Mouse (Mus musculus) bone marrow macrophage, adult 2 months (primary cell): Measurements from ENCODE around the gene F2rl1.

Source experiments
- CTCF ChIP-seq: IDR thresholded peaks from 2 replicates; pipeline ENCODE4 v1.5.1; 2012; ENCODE audit warnings: low read depth, mild to moderate bottlenecking, low read length, moderate library complexity
- POLR2A ChIP-seq: IDR thresholded peaks from 2 replicates; pipeline ENCODE4 v1.6.1; 2012; ENCODE audit warnings: mild to moderate bottlenecking, low read depth, low read length, borderline replicate concordance

DNA sequence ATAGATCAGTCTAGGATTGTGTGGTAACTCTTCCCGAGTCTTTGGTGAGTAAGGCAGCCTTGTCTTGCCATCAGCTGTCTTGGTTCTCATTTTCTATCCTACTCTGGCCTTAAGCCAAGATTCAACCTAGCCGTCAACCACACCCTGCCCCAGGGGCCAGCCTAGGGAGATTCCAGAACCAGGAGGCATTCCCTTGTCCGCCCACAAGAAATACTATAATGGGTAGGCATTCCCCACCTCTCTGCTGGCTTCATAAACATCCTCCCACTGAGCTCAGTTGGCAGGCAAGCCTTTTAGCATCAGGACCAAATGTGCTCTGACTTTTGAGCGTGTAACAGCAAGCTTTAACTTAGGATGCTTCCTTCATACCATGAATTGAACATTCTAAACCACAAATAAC, 10.3 kb downstream of the F2rl1 start:
- TF ChIP-seq POLR2A (no peak), CTCF (no peak)
